Mouse (Mus musculus) lung, adult 2 months (tissue): ENCODE results near the gene Lysmd1.
"Not testable (repeated sequence)": the region's sequence is repeated elsewhere in the genome, so short reads cannot be mapped to it uniquely, and the experiment has no call there.

ENCODE experiments used
- CTCF ChIP-seq: fragments of 200-500 bp; IDR thresholded peaks from 2 replicates; pipeline ENCODE4 v1.5.1; 2011; ENCODE audit warnings: mild to moderate bottlenecking, low read length, control low read depth; ENCODE audit not compliant: insufficient read depth
- POLR2A ChIP-seq: fragments of 200-500 bp; IDR thresholded peaks from 2 replicates; pipeline ENCODE4 v1.6.1; 2011; ENCODE audit warnings: low read depth, mild to moderate bottlenecking, control low read depth, low read length, borderline replicate concordance; ENCODE audit errors: extremely low read depth

DNA sequence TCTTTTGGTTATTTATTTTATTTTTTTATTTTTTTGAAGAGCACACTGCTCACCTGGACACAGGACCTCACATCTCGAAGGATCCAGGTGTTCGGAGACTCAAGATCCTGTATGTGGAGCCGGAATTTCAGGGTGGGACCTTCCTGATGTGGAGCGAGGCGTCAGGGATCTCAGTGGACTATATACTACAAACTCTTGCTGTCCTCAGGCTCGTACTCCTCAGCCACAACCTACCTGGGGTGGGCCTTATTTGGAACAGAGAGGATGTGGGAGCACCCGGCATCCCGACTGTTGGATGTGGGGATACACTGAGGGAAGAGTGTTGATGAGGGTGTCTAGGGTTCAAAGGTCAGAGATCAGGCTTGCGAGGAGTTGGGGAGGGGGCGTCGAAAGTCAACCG, 245 bp downstream of the Lysmd1 start:
- TF ChIP-seq POLR2A, CTCF: not testable (repeated sequence)
